Comparison of ENCODE assay signal across 8 mouse cellular contexts in the genomic region with DNA sequence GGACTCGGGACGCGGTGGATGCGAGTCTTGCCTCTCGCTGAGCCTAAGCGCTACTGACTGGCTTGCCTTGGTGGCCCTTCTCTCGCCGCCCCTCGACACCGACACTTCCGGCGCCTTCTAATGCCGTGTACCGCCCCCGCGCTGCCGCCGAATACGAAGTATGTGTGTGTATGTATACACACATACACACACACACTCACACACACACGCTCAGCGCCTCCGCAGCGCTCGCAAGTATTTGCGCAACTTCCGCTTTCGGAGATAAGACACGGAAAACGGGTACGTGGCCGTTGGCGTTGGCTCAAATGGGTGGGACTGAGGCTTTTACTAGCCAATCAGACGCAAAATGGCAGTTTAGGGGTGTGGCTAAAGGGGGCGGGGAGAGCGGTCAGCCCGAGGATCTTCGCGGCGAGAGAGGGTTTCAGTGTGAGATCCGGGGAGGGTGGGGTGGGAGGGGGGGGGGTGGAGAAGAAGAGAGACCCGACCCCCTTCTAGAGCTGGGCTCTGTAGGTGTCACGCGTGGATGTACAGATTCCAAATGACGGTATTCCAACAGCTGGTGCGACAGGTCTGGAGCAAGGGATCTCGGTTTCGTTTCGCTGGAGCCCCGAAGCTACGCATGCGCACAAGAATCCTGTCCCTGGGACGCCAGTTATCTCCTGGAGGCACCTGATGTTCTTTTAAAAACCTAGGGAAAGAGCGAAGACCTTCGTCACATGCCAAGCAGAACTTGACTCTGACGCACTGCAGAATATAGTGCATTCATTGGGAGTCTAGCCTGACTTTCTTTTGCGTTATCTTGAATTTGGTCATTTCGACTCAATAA. TPM values are rescaled to one million over a fixed set of nuclear protein-coding genes. Genes with fewer than 3 reads are reported as not detected.
DNase-seq lines count a peak whose midpoint lies in the region; ATAC-seq lines count a peak whose summit lies in the region.

A gene (minus strand): TSS at position 244 of the 826 bp plus-strand sequence.

- H3K4me1 ChIP-seq in heart, embryonic 14.5 days (ENCODE audit: control insufficient read depth in 2 of 2, insufficient read depth in 2 of 2, low read length in 2 of 2): peaks cover 5 to 28% of the 10 kb centered on the region in 2 experiments; a peak in 3 of 4 replicates
- peaks cover 64% of the 10 kb centered on the region for H3K4me1 ChIP-seq in liver, embryonic 13.5 days (replicated peaks)
- H3K4me1 ChIP-seq in stomach, embryonic 16.5 days (ENCODE audit: control insufficient read depth, insufficient read depth, low read length): peaks cover 17% of the 10 kb centered on the region

- peak; percentile 89 for ATAC-seq in CD4-positive, CD25-positive, alpha-beta regulatory T cell, adult 4 months
- ATAC-seq in heart, embryonic 14.5 days (ENCODE audit: insufficient number of reproducible peaks, insufficient read depth, low FRiP score, low read depth): peak; percentile 91
- peak; percentile 91 for ATAC-seq in liver, embryonic 13.5 days (ENCODE audit: low read depth)
- peak; percentile 95 for ATAC-seq in stomach, embryonic 16.5 days (ENCODE audit: insufficient read depth, low FRiP score)

- H3K9ac ChIP-seq in heart, embryonic 14.5 days (ENCODE audit: low read length): peak within 1 kb of the TSS; percentile 86
- H3K9ac ChIP-seq in liver, embryonic 13.5 days: peak within 1 kb of the TSS; percentile 84
- H3K9ac ChIP-seq in stomach, embryonic 16.5 days (ENCODE audit: low read length): peak within 1 kb of the TSS; percentile 92

- H3K4me2 ChIP-seq in heart, embryonic 14.5 days (ENCODE audit: low read length): peak within 1 kb of the TSS; percentile 83
- H3K4me2 ChIP-seq in liver, embryonic 13.5 days: peak within 1 kb of the TSS; percentile 92
- H3K4me2 ChIP-seq in stomach, embryonic 16.5 days (ENCODE audit: low read depth, low read length): peak within 1 kb of the TSS; percentile 89

- H3K27me3 ChIP-seq in heart, embryonic 14.5 days (ENCODE audit: control insufficient read depth, insufficient read depth, low read length): no peaks in the 10 kb centered on the region
- H3K27me3 ChIP-seq in liver, embryonic 13.5 days: no peaks in the 10 kb centered on the region
- H3K27me3 ChIP-seq in stomach, embryonic 16.5 days (ENCODE audit: control insufficient read depth, insufficient read depth, low read length): no peaks in the 10 kb centered on the region

- H3K9me3 ChIP-seq in heart, embryonic 14.5 days (ENCODE audit: control insufficient read depth, low read length): no peaks in the 10 kb centered on the region
- H3K9me3 ChIP-seq in liver, embryonic 13.5 days (replicated peaks): no peaks in the 10 kb centered on the region
- H3K9me3 ChIP-seq in stomach, embryonic 16.5 days (replicated peaks; ENCODE audit: control insufficient read depth, low read length): no peaks in the 10 kb centered on the region

- peak; percentile 95 for DNase-seq in c-Kit-negative CD71-positive TER-119-positive erythroid progenitor cells, embryonic 14.5 days (ENCODE audit: low read depth, low spot score)
- DNase-seq in fibroblast of lung, adult 2 months (ENCODE audit: low read depth): peak; percentile 99
- DNase-seq in kidney, postnatal 14 days: peak; percentile 99
- peak; percentile 97 for DNase-seq in liver, embryonic 13.5 days
- DNase-seq in neural tube, embryonic 10.5 days (ENCODE audit: extremely low spot score, low spot score): peak; percentile 97

- peak within 1 kb of the TSS; percentile 93 to 94 for H3K27ac ChIP-seq in heart, embryonic 14.5 days (replicated peaks in 1 of 2; ENCODE audit: control insufficient read depth in 1 of 2, insufficient read depth in 1 of 2, low read depth in 2 of 2, low read length in 2 of 2)
- H3K27ac ChIP-seq in liver, embryonic 13.5 days: peak within 1 kb of the TSS; percentile 93
- H3K27ac ChIP-seq in stomach, embryonic 16.5 days (ENCODE audit: low read length): peak within 1 kb of the TSS; percentile 97

- H3K36me3 ChIP-seq in heart, embryonic 14.5 days (ENCODE audit: control insufficient read depth, insufficient read depth, low read length): no peaks in the 10 kb centered on the region
- H3K36me3 ChIP-seq in liver, embryonic 13.5 days: no peaks in the 10 kb centered on the region
- no peaks in the 10 kb centered on the region for H3K36me3 ChIP-seq in stomach, embryonic 16.5 days (ENCODE audit: control insufficient read depth, insufficient read depth, low read length)

- WGBS in heart, embryonic 14.5 days: 1% methylated on average over 57 of the region's 57 CpGs
- under 1% methylated on average over 57 of the region's 57 CpGs for WGBS in liver, embryonic 13.5 days (ENCODE audit: insufficient replicate concordance)
- WGBS in stomach, embryonic 16.5 days: under 1% methylated on average over 57 of the region's 57 CpGs

- H3K4me3 ChIP-seq in heart, embryonic 14.5 days (ENCODE audit: control insufficient read depth in 1 of 2, insufficient read depth in 1 of 2, low read depth in 1 of 2, low read length in 2 of 2): peak within 1 kb of the TSS; percentile 84 to 87
- H3K4me3 ChIP-seq in liver, embryonic 13.5 days (replicated peaks): peak within 1 kb of the TSS; percentile 85
- peak within 1 kb of the TSS; percentile 90 for H3K4me3 ChIP-seq in stomach, embryonic 16.5 days (replicated peaks; ENCODE audit: low read length)

RNA-seq across cellular contexts. Expression of the gene that starts here (rescaled TPM):
- polyA plus RNA-seq in CD4-positive, CD25-positive, alpha-beta regulatory T cell, adult 4 months (2017; shearing (Covaris generic)): 10 to 100 TPM; 29.0 to 60.4 TPM
- 13.0 and 14.0 TPM in 2 replicates for polyA plus RNA-seq in heart, embryonic 14.5 days (2014; fragmentation: Nextera tagmentation; extraction: Ambion mirVana)
- 10.6 and 13.1 TPM in 2 replicates for polyA plus RNA-seq in liver, embryonic 13.5 days (2015; fragmentation: Nextera tagmentation; extraction: Ambion mirVana)
- 25.1 and 25.7 TPM in 2 replicates for polyA plus RNA-seq in stomach, embryonic 16.5 days (2015; fragmentation: Nextera tagmentation; extraction: Ambion mirVana)

Comparison
In these comparisons a context has a peak if more than half of its experiments do, and no peak if none do; other contexts are left out.
1. Peak in every context shown above with its lines: DNase-seq, ATAC-seq, H3K4me3 ChIP-seq and H3K27ac ChIP-seq.